Mouse (Mus musculus): Measurements from ENCODE around the gene Dnajc2.

DNA sequence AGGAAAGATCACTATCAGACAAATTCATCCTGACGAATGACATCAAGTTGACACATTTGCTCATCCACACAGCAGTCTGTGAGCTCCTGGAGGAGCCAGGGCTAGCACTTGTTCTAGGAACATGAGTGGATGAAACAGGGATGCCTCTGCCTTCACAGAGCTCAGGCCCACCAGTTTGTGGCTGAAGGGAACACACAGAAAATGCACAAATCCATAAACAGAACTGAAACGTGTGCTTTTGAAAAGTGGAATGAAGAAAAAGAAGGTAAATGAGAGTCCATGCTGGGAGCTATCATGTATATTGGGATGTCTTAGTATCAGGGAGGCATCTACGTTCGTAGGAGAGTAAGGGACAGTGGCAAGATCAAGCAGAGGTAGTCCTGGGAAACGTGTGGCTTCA, 55.9 kb downstream of the Dnajc2 start:
- no peak for TF ChIP-seq POLR2A (IDR thresholded peaks at IDR 0.05; ENCODE audit: low read depth, low read length)
- no peak for TF ChIP-seq CTCF (IDR thresholded peaks at IDR 0.05; ENCODE audit: extremely low read depth, insufficient read depth, insufficient read length, insufficient replicate concordance)

Measured in spleen, adult 2 months (tissue).